ENCODE assay signal across 18 mouse cellular contexts in the genomic region with DNA sequence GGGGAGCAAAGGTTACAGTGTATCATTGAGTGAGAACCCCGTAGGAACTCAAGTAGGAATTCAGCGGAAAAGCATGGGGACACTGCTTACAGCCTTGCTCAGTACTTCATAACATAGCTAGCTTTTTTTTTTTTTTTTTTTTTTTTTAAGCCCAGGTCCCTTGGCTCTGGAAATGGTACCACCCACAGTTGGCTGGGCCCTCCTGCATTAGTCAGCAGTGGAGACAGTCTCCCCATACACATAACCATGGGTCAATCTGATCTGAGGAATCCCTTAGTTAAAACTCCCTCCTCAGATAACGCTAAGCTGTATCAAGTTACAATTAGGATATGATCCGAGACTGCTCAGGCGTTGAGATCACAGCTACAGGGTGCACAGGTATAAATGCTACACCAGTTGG.
"Had no signal": no experiment of that assay in that cellular context is flagged by ENCODE, and none has a peak within 500 bp of the region (broad histone marks: within the 10 kb centered on the region; RNA-seq: fewer than 3 reads in every experiment).

No protein-coding gene starts in this region.

- H3K4me3 ChIP-seq: limb, embryonic 12.5 days; liver, embryonic 13.5 days; lung, embryonic 15.5 days; megakaryocyte, embryonic 14.5 days; neural tube, embryonic 13.5 days had no signal

- DNase-seq: kidney, postnatal 36 days; layer of hippocampus, adult 9-11 months; layer of hippocampus, postnatal 36 days; liver; liver, embryonic 13.5 days; liver, postnatal 0 days; lung, postnatal 14 days; retina, postnatal 1 day; right cerebral cortex, postnatal 14 days; thymus, postnatal 4 days had no signal

- H3K9ac ChIP-seq: limb, embryonic 12.5 days; liver, embryonic 13.5 days; liver, postnatal 0 days; lung, embryonic 15.5 days; neural tube, embryonic 13.5 days had no signal

- H3K9me3 ChIP-seq: limb, embryonic 12.5 days; liver, embryonic 13.5 days; lung, embryonic 15.5 days; neural tube, embryonic 13.5 days had no signal

- H3K36me3 ChIP-seq: limb, embryonic 12.5 days; liver, embryonic 13.5 days; lung, embryonic 15.5 days; neural tube, embryonic 13.5 days had no signal

- H3K27me3 ChIP-seq: limb, embryonic 12.5 days; liver, embryonic 13.5 days; lung, embryonic 15.5 days; megakaryocyte, embryonic 14.5 days; neural tube, embryonic 13.5 days had no signal

- H3K4me2 ChIP-seq: limb, embryonic 12.5 days; liver, embryonic 13.5 days; lung, embryonic 15.5 days; midbrain, embryonic 11.5 days; neural tube, embryonic 13.5 days had no signal

- H3K27ac ChIP-seq: kidney, postnatal 0 days; limb, embryonic 12.5 days; liver, embryonic 13.5 days; lung, embryonic 15.5 days; macrophage; neural tube, embryonic 13.5 days had no signal

- ATAC-seq: liver, postnatal 0 days; midbrain, embryonic 16.5 days had no signal

- H3K4me1 ChIP-seq: limb, embryonic 12.5 days; liver, embryonic 13.5 days; lung, embryonic 15.5 days; megakaryocyte, embryonic 14.5 days; neural tube, embryonic 13.5 days had no signal
